Mouse (Mus musculus) liver, embryonic 11.5 days (tissue): ENCODE results near the gene Fcor. TPM values are rescaled to one million over a fixed set of nuclear protein-coding genes. Genes with fewer than 3 reads are reported as not detected.

Experiments
- ATAC-seq: fragments of 200-750 bp; cut with Nextera tagmentation; replicated peaks from 2 replicates; pipeline ENCODE4 v1.8.0; 2017; ENCODE audit warnings: moderate number of reproducible peaks, mild to moderate bottlenecking, moderate TSS enrichment, moderate library complexity; ENCODE audit not compliant: low FRiP score
- DNase-seq: peaks from one replicate; pipeline ENCODE4 v3.0.0-alpha.2; 2017; ENCODE audit warnings: low spot score
- H3K27ac ChIP-seq: fragments of 300-500 bp; sonication (generic); 2 replicates; pipeline ENCODE4 v1.5.1; 2014; ENCODE audit warnings: mild to moderate bottlenecking, low read depth, low read length, control low read depth
- H3K27me3 ChIP-seq: fragments of 300-500 bp; sonication (generic); replicated peaks from 2 replicates; pipeline ENCODE4 v1.6.1; 2014; ENCODE audit warnings: low read length, mixed read lengths; ENCODE audit not compliant: control insufficient read depth, insufficient read depth
- H3K36me3 ChIP-seq: fragments of 300-500 bp; sonication (generic); 2 replicates; pipeline ENCODE4 v1.6.1; 2014; ENCODE audit warnings: mild to moderate bottlenecking, low read length, moderate library complexity, mixed read lengths; ENCODE audit not compliant: control insufficient read depth, insufficient read depth
- H3K4me1 ChIP-seq: fragments of 300-500 bp; sonication (generic); replicated peaks from 2 replicates; pipeline ENCODE4 v1.6.1; 2014; ENCODE audit warnings: low read length, mixed read lengths; ENCODE audit not compliant: control insufficient read depth, insufficient read depth
- H3K4me2 ChIP-seq: fragments of 300-500 bp; sonication (generic); 2 replicates; pipeline ENCODE4 v1.6.1; 2014; ENCODE audit warnings: mild to moderate bottlenecking, control low read depth, moderate library complexity
- H3K4me3 ChIP-seq: fragments of 300-500 bp; sonication (generic); 2 replicates; pipeline ENCODE4 v1.5.1; 2014; ENCODE audit warnings: low read depth, low read length, control low read depth
- H3K9ac ChIP-seq: fragments of 300-500 bp; sonication (generic); 2 replicates; pipeline ENCODE4 v1.6.1; 2014; ENCODE audit warnings: low read depth, low read length, control low read depth
- H3K9me3 ChIP-seq: fragments of 300-500 bp; sonication (generic); 2 replicates; pipeline ENCODE4 v1.6.1; 2016; ENCODE audit warnings: low read length, inconsistent platforms, mixed read lengths; ENCODE audit not compliant: control insufficient read depth
- WGBS: fragments of 180-500 bp; shearing (Covaris S2); extraction: QIAGEN DNeasy Blood & Tissue Kit; methylation state at CpG from one replicate; pipeline ENCODE4 v1.1.7; 2014; 5-methylcytosine and 5-hydroxymethylcytosine counted together
- polyA plus RNA-seq: library from polyadenylated mRNA; unstranded; fragments of >200 nt; fragmentation: Nextera tagmentation; extraction: Ambion mirVana; gene quantifications from 2 replicates; pipeline ENCODE4 v1.2.1, GENCODE M21; 2014

Fcor gene
- polyA plus RNA-seq, 1 experiment from 2014 or later: 11.4 TPM

DNA sequence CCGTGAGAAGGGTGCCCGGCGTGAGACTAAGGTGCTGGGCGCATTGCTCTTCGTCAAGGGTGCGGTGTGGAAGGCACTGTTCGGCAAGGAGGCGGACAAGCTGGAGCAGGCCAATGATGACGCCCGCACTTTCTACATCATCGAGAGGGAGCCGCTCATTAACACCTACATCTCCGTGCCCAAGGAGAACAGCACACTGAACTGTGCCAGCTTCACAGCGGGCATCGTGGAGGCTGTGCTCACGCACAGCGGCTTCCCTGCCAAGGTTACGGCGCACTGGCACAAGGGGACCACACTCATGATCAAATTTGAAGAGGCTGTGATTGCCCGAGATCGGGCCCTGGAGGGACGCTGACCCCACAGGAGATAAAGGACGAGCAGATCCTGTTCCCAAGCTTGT is 7.1 kb upstream of the Fcor start:
- Histone ChIP-seq H3K36me3 (peaks cover 23% of the 10 kb centered on the region), H3K27ac (no peak overlapping the region), H3K4me3 (no peak overlapping the region), H3K4me2 (no peak overlapping the region), H3K27me3 (no peaks in the 10 kb centered on the region), H3K9me3 (no peaks in the 10 kb centered on the region), H3K9ac (no peak overlapping the region), H3K4me1 (peaks cover 13% of the 10 kb centered on the region)
- DNase-seq (no peak), ATAC-seq (no peak)
- 96% methylated on average over 23 of the region's 23 CpGs for WGBS

DNA sequence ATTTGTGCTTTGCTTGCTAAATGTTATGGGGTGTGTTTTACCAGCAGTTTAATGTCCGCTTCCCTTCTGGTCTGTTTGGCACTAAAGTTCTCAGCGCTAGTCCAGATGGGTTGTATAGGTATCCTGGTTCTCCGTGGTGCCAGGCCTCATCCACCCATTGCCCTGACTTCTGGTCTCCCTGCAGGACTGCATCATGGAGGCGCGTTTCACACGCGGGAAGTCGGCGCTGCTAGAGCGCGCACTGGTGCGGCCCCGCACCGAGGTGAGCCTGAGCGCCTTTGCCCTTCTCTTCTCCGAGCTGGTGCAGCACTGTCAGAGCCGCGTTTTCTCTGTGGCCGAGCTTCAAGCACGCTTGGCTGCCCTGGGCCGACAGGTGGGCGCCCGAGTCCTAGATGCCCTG is 6.7 kb upstream of the Fcor start:
- 95% methylated on average over 23 of the region's 23 CpGs for WGBS
- DNase-seq (no peak), ATAC-seq (no peak)
- Histone ChIP-seq H3K27ac (no peak overlapping the region), H3K9me3 (no peaks in the 10 kb centered on the region), H3K4me1 (peaks cover 13% of the 10 kb centered on the region), H3K4me2 (no peak overlapping the region), H3K27me3 (no peaks in the 10 kb centered on the region), H3K36me3 (peaks cover 23% of the 10 kb centered on the region), H3K4me3 (no peak overlapping the region), H3K9ac (no peak overlapping the region)

DNA sequence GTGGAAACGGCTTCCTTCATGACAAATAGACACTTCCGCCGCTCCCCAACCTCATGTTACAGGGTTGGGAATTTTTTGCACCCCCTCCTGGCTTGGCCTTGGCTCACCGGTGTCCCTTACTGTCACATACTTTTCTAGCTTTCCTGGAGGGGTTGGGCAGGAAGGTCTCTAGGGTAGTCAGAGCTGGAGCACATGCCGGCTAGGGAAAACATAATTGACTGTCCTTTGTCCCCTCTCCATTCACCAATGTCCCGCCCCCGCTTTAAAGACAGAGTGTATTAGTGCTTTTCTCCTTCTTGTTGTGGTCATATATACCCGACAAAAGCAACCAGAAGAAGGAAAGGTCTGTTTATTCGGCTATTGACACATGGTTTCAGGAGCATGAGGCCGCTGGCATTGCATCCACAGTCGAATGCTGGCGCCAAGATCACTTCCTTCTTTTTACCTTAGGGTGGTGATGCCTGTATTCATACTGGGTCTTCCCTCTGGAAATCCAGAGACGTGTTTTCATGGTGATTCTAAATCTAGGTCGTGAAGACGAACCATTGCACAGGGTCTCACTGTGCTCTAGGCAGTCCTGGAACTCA is 4.9 kb upstream of the Fcor start:
- DNase-seq: peak; percentile 57
- peak overlapping the region; percentile 90 for H3K4me2 ChIP-seq
- H3K27ac ChIP-seq: peak overlapping the region; percentile 83
- H3K36me3 ChIP-seq: peaks cover 23% of the 10 kb centered on the region
- ATAC-seq: peak; percentile 4; the same call in 1 of the 2 replicates
- peak overlapping the region; percentile 95 for H3K4me3 ChIP-seq
- peak overlapping the region; percentile 88 for H3K9ac ChIP-seq
- peaks cover 13% of the 10 kb centered on the region for H3K4me1 ChIP-seq
- H3K9me3 ChIP-seq: no peaks in the 10 kb centered on the region
- no peaks in the 10 kb centered on the region for H3K27me3 ChIP-seq
- whole genome bisulfite sequencing: 3% methylated on average over 15 of the region's 15 CpGs

DNA sequence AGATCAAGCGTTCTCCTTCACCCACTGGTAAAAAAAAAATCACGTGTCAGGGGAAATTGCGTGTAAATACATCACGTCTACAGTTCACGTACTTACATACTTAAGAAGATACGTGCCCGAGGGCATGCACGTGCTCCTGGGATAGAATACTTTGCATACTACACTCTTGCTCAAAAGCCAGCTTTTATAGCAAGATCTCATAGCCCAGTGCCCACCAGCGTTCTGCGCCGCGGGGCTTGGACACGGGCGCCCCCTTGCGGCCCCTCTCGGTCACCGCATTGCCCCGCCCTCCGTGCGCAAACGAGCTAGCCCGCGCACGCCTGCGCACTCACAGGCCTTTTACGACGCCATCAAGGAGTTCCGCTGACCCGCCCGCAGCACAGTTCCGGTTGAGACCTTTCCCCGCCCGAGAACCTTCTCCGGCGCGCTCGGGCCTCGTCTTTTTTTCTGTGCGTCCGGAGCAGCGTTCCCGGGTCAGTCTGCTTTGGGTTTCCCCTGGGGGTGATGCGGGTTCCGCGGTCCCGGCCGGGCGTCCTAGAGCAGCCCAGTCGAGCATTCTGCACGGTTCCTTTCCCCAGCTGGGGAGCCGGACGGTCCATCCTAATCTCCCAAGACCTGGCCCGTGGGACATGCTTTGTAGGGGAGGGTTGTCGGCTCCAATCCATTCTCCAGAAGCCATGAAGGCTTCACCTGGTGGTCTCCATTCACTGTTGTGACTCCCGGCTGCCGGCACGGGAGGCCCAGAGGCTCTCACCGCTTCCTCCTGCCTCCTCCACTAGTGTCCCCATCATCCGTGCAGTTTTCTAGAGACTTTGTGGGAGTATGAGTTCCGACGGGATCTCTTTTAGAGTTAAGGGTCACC is 4.2 kb upstream of the Fcor start, which contains the start of gene Trappc5:
Gene Trappc5, plus strand, starts transcription at position 169 of the 862 bp plus-strand sequence.
- H3K9me3 ChIP-seq: no peaks in the 10 kb centered on the region
- no peaks in the 10 kb centered on the region for H3K27me3 ChIP-seq
- peaks cover 13% of the 10 kb centered on the region for H3K4me1 ChIP-seq
- H3K36me3 ChIP-seq: peaks cover 21% of the 10 kb centered on the region
- 1% methylated on average over 61 of the region's 61 CpGs for WGBS
- H3K9ac ChIP-seq: peak within 1 kb of the TSS; percentile 88
- DNase-seq: peak; percentile 91
- H3K27ac ChIP-seq: peak within 1 kb of the TSS; percentile 83
- H3K4me2 ChIP-seq: peak within 1 kb of the TSS; percentile 90
- peak within 1 kb of the TSS; percentile 95 for H3K4me3 ChIP-seq
- ATAC-seq: peak; percentile 86

DNA sequence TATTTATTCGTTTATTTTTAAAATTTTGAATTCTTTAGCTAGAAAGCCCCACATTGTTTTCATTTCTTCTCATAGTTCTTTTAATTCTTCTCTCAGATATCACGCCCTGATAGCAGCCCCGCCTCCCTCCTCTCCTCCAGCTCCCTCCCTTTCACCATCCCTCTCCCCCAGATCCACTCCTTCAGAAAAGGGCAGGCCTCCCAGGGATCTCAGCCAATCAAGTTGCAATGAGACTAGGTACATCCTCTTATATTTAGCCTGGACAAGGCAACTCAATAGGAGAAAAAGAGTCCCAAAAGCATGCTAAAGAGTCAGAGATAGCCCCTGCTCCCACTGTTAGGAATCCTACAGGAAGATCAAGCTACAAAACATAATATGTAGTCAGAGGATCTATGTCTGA is 2.5 kb upstream of the Fcor start:
- WGBS: 68% methylated on average over 3 of the region's 3 CpGs
- ATAC-seq: no peak
- Histone ChIP-seq H3K27me3 (no peaks in the 10 kb centered on the region), H3K27ac (no peak overlapping the region), H3K9me3 (no peaks in the 10 kb centered on the region), H3K9ac (no peak overlapping the region), H3K36me3 (peaks cover 12% of the 10 kb centered on the region), H3K4me3 (no peak overlapping the region), H3K4me2 (no peak overlapping the region), H3K4me1 (peaks cover 13% of the 10 kb centered on the region)
- DNase-seq: no peak

DNA sequence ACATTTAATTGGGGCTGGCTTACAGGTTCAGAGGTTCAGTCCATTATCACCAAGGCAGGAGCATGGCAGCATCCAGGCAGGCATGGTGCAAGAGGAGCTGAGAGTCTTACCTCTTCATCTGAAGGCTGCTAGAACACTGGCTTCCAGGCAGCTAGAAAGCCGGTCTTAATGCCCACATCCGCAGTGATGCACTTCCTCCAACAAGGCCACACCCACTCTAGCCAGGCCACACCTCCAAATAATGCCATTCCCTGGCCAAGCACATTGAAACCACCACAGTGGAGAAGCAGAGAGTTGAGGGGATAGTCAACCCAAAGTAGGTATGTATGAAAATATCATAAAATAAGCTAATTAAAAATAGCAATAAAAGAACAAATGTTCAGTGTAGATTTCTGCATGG is 1.8 kb downstream of the Fcor start:
- no peak overlapping the region for H3K27ac ChIP-seq
- no peak for DNase-seq
- ATAC-seq: no peak
- H3K9ac ChIP-seq: no peak overlapping the region
- H3K4me3 ChIP-seq: no peak overlapping the region
- H3K36me3 ChIP-seq: no peaks in the 10 kb centered on the region
- no peak overlapping the region for H3K4me2 ChIP-seq
- 56% methylated on average over 2 of the region's 2 CpGs for WGBS
- H3K4me1 ChIP-seq: no peaks in the 10 kb centered on the region
- no peaks in the 10 kb centered on the region for H3K27me3 ChIP-seq
- H3K9me3 ChIP-seq: no peaks in the 10 kb centered on the region

DNA sequence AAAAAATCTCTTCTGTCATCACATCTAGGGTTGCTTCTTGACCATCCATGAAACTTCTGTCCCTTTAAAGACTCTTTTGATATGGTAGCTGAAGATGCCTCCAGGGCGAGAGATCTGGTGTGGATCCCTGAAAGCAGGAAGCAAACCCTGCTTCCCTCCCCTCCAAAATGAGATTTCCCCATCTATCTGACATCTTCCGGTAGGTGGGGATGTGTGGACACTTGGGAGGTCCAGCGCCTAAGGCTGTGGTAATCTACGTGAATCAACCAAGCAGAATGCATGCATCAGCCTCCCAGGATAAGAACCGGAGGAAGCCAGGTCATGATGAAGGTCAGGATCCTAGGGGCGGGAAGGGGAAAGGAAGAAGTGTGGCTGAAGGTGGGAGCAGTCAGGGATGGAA is 6.7 kb downstream of the Fcor start, which contains the start of gene Mcemp1:
Gene Mcemp1, plus strand, starts transcription at position 248 of the 400 bp plus-strand sequence.
- Histone ChIP-seq H3K4me1 (no peaks in the 10 kb centered on the region), H3K4me2 (no peak within 1 kb of the TSS), H3K4me3 (no peak within 1 kb of the TSS), H3K27me3 (no peaks in the 10 kb centered on the region), H3K27ac (no peak within 1 kb of the TSS), H3K9ac (no peak within 1 kb of the TSS), H3K36me3 (no peaks in the 10 kb centered on the region), H3K9me3 (no peaks in the 10 kb centered on the region)
- WGBS: 60% methylated on average over 6 of the region's 6 CpGs
- ATAC-seq: no peak
- DNase-seq: no peak

DNA sequence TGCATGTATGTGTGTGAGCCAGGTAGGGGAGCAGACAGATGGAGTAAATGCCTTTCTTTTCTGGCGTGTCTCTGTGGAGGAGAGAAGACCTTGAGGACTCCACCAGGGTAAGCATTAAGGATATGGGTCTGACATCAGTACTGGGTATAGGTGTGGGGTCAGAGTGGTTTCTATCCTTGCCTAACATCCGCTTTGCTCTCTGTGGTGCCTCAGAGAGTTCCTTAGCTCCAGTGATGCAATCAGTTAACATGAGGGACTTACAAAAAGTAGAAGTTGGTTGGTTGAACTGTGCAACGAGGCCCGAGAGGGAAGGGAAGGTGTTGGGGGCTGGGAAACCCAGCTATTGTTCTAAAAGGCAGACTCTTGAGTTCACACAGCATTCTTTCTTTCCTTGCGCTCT is 7.8 kb downstream of the Fcor start:
- H3K9ac ChIP-seq: no peak overlapping the region
- no peaks in the 10 kb centered on the region for H3K27me3 ChIP-seq
- no peaks in the 10 kb centered on the region for H3K9me3 ChIP-seq
- no peak overlapping the region for H3K27ac ChIP-seq
- DNase-seq (no peak), ATAC-seq (no peak)
- 51% methylated on average over 5 of the region's 5 CpGs for WGBS
- no peak overlapping the region for H3K4me2 ChIP-seq
- no peaks in the 10 kb centered on the region for H3K36me3 ChIP-seq
- no peak overlapping the region for H3K4me3 ChIP-seq
- no peaks in the 10 kb centered on the region for H3K4me1 ChIP-seq
